Mouse (Mus musculus) heart, postnatal 0 days (tissue): Measurements from ENCODE around the gene Chn2. TPM values are rescaled to one million over a fixed set of nuclear protein-coding genes. Genes with fewer than 3 reads are reported as not detected.
A peak's percentile ranks its signal among the peaks of the same experiment; 100 is the strongest.

Experiments
- ATAC-seq: fragments of 200-750 bp; cut with Nextera tagmentation; 2 replicates; pipeline ENCODE4 v1.8.0; 2017; ENCODE audit warnings: low read depth, moderate number of reproducible peaks, moderate library complexity; ENCODE audit not compliant: insufficient read depth
- DNase-seq: peaks from one replicate; pipeline ENCODE4 v3.0.0-alpha.2; 2016; ENCODE audit warnings: low spot score
- H3K27ac ChIP-seq: fragments of 300-500 bp; sonication (generic); 2 replicates; pipeline ENCODE4 v1.5.1; 2014; ENCODE audit warnings: low read depth, mild to moderate bottlenecking
- H3K27me3 ChIP-seq: fragments of 300-500 bp; sonication (generic); 2 replicates; pipeline ENCODE4 v1.6.1; 2014; ENCODE audit warnings: low read length, mixed read lengths; ENCODE audit not compliant: control insufficient read depth, insufficient read depth
- H3K36me3 ChIP-seq: fragments of 300-500 bp; sonication (generic); replicated peaks from 2 replicates; pipeline ENCODE4 v1.6.1; 2014; ENCODE audit warnings: low read length, mixed read lengths; ENCODE audit not compliant: control insufficient read depth, insufficient read depth
- H3K4me1 ChIP-seq: fragments of 300-500 bp; sonication (generic); 2 replicates; pipeline ENCODE4 v1.6.1; 2014; ENCODE audit warnings: antibody characterized with exemption; ENCODE audit not compliant: control insufficient read depth, insufficient read depth
- H3K4me2 ChIP-seq: fragments of 300-500 bp; sonication (generic); 2 replicates; pipeline ENCODE4 v1.6.1; 2014; ENCODE audit warnings: low read depth, mild to moderate bottlenecking, low read length, moderate library complexity
- H3K4me3 ChIP-seq: fragments of 300-500 bp; sonication (generic); 2 replicates; pipeline ENCODE4 v1.5.1; 2014; ENCODE audit warnings: low read depth, low read length
- H3K9ac ChIP-seq: fragments of 300-500 bp; sonication (generic); replicated peaks from 2 replicates; pipeline ENCODE4 v1.6.1; 2014; ENCODE audit warnings: low read depth, low read length, mixed read lengths
- H3K9me3 ChIP-seq: fragments of 300-500 bp; sonication (generic); replicated peaks from 2 replicates; pipeline ENCODE4 v1.6.1; 2016; ENCODE audit warnings: low read length; ENCODE audit not compliant: control insufficient read depth
- CTCF ChIP-seq: IDR thresholded peaks from 2 replicates; pipeline ENCODE4 v1.5.1; 2016; ENCODE audit warnings: antibody characterized with exemption, control low read depth, low read depth
- EP300 ChIP-seq: IDR thresholded peaks from 2 replicates; pipeline ENCODE4 v1.6.1; 2016; ENCODE audit warnings: antibody characterized with exemption, low read depth
- WGBS: fragments of 180-500 bp; shearing (Covaris S2); extraction: QIAGEN DNeasy Blood & Tissue Kit; methylation state at CpG from one replicate; pipeline ENCODE4 v1.1.7; 2014; 5-methylcytosine and 5-hydroxymethylcytosine counted together
- polyA plus RNA-seq: library from polyadenylated mRNA; unstranded; fragments of >200 nt; fragmentation: Nextera tagmentation; extraction: Ambion mirVana; gene quantifications from 2 replicates; pipeline ENCODE4 v1.2.1, GENCODE M21; 2015
- total RNA-seq: library from RNA; depleted of rRNA; stranded (reverse); fragments of >200 nt; gene quantifications from 2 replicates; pipeline ENCODE4 v1.2.3, GENCODE M21; 2014; ENCODE audit warnings: low replicate concordance

Gene Chn2
- total and polyA plus RNA-seq, 2 experiments from 2014 or later: 2.0 to 12.2 TPM

GRCm38 (mm10) chr6:54021123-54021789 is 18.1 kb upstream of the Chn2 start:
- WGBS: 45% methylated on average over 15 of the region's 15 CpGs
- DNase-seq: peak; percentile 63
- TF ChIP-seq EP300 (no peak), CTCF (no peak)

GRCm38 (mm10) chr6:54023846-54024245 is 15.5 kb upstream of the Chn2 start:
- H3K4me2 ChIP-seq: no peak overlapping the region
- ATAC-seq (no peak), DNase-seq (no peak)
- H3K9me3 ChIP-seq: no peaks in the 10 kb centered on the region
- no peaks in the 10 kb centered on the region for H3K4me1 ChIP-seq
- H3K27ac ChIP-seq: no peak overlapping the region
- H3K36me3 ChIP-seq: no peaks in the 10 kb centered on the region
- H3K9ac ChIP-seq: no peak overlapping the region
- no peak overlapping the region for H3K4me3 ChIP-seq
- no peak for TF ChIP-seq CTCF
- TF ChIP-seq EP300: no peak
- H3K27me3 ChIP-seq: no peaks in the 10 kb centered on the region
- 90% methylated on average over 5 of the region's 5 CpGs for WGBS

More at GRCm38 (mm10) chr6:54021123-54021789, 18.1 kb upstream of the Chn2 start:
- Histone ChIP-seq H3K4me2 (peak overlapping the region; percentile 32; the same call in 1 of the 2 replicates), H3K27ac (peak overlapping the region; percentile 35; the same call in 1 of the 2 replicates), H3K9me3 (no peaks in the 10 kb centered on the region), H3K36me3 (no peaks in the 10 kb centered on the region), H3K9ac (no peak overlapping the region), H3K27me3 (no peaks in the 10 kb centered on the region), H3K4me3 (no peak overlapping the region), H3K4me1 (no peaks in the 10 kb centered on the region)
- peak; percentile 89 for ATAC-seq

DNA sequence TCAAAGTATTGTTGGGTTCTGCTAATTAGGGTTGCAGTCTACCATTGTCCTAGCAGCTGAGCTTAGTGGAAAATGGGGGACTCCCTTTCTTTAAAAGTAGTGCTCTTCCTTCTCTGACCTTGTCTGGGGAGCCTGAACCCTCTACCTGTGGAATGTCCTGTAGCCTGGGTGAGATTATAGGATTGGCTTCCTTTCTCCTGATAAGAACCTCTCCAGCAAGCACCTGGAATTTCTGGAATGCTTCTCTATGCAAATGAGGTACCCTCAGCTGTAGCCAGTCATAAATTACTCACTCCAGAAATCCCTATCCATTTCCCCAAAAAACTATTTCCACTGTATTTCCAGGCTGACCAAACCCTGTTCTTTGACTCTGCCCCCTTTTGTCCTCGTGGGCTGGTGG is 10.6 kb upstream of the Chn2 start:
- H3K9ac ChIP-seq: no peak overlapping the region
- no peaks in the 10 kb centered on the region for H3K36me3 ChIP-seq
- ATAC-seq (no peak), DNase-seq (no peak)
- H3K4me2 ChIP-seq: no peak overlapping the region
- no peaks in the 10 kb centered on the region for H3K27me3 ChIP-seq
- no peaks in the 10 kb centered on the region for H3K9me3 ChIP-seq
- 54% methylated on average over 1 of the region's 1 CpGs for WGBS
- H3K27ac ChIP-seq: no peak overlapping the region
- H3K4me1 ChIP-seq: no peaks in the 10 kb centered on the region
- H3K4me3 ChIP-seq: no peak overlapping the region
- no peak for TF ChIP-seq EP300
- TF ChIP-seq CTCF: no peak

GRCm38 (mm10) chr6:54030351-54030750 is 9.0 kb upstream of the Chn2 start:
- Histone ChIP-seq H3K36me3 (no peaks in the 10 kb centered on the region), H3K9ac (no peak overlapping the region), H3K27ac (no peak overlapping the region), H3K27me3 (no peaks in the 10 kb centered on the region), H3K4me3 (no peak overlapping the region), H3K9me3 (no peaks in the 10 kb centered on the region), H3K4me1 (no peaks in the 10 kb centered on the region), H3K4me2 (no peak overlapping the region)
- ATAC-seq (no peak), DNase-seq (no peak)
- no peak for TF ChIP-seq CTCF
- TF ChIP-seq EP300: no peak

DNA sequence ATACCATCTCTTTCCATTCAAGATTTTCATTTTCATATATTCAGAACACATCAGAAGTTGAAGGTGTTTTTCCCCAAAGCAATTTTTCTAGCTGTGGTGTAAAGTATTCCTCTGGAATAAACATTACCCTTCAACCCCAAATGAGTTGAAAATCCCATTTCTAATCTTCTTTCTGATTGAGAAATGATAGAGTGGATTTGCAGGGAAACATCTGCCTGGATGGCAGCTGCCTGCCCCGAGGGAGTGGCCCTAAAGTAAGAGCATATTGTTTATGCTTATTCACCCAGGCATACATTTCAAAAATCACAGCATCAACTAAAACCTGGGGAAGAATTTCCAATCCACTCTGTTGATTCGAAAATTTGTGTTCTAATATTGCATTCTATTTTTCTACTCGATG is 8.6 kb upstream of the Chn2 start:
- ATAC-seq (no peak), DNase-seq (no peak)
- H3K36me3 ChIP-seq: no peaks in the 10 kb centered on the region
- H3K27ac ChIP-seq: no peak overlapping the region
- no peaks in the 10 kb centered on the region for H3K9me3 ChIP-seq
- H3K9ac ChIP-seq: no peak overlapping the region
- TF ChIP-seq EP300 (no peak), CTCF (no peak)
- H3K27me3 ChIP-seq: no peaks in the 10 kb centered on the region
- no peak overlapping the region for H3K4me3 ChIP-seq
- H3K4me1 ChIP-seq: no peaks in the 10 kb centered on the region
- no peak overlapping the region for H3K4me2 ChIP-seq
- 77% methylated on average over 3 of the region's 3 CpGs for WGBS

- ATAC-seq: peak; percentile 57; the same call in 1 of the 2 replicates
- no peaks in the 10 kb centered on the region for H3K27me3 ChIP-seq
- TF ChIP-seq CTCF (peak; percentile 82), EP300 (no peak)
- H3K4me3 ChIP-seq: no peak overlapping the region
- H3K4me2 ChIP-seq: peak overlapping the region; percentile 41; the same call in 1 of the 2 replicates
- no peak overlapping the region for H3K27ac ChIP-seq
- H3K4me1 ChIP-seq: 0 out of 2 replicates have a peak, but pooled peaks cover 4% of the 10 kb centered on the region
- no peaks in the 10 kb centered on the region for H3K9me3 ChIP-seq
- DNase-seq: peak; percentile 71
- no peak overlapping the region for H3K9ac ChIP-seq
- no peaks in the 10 kb centered on the region for H3K36me3 ChIP-seq
- WGBS: 1% methylated on average over 9 of the region's 9 CpGs
Measured at GRCm38 (mm10) chr6:54034471-54034870, 4.9 kb upstream of the Chn2 start.
